8 mouse cellular contexts compared by ENCODE assay signal in the genomic region with DNA sequence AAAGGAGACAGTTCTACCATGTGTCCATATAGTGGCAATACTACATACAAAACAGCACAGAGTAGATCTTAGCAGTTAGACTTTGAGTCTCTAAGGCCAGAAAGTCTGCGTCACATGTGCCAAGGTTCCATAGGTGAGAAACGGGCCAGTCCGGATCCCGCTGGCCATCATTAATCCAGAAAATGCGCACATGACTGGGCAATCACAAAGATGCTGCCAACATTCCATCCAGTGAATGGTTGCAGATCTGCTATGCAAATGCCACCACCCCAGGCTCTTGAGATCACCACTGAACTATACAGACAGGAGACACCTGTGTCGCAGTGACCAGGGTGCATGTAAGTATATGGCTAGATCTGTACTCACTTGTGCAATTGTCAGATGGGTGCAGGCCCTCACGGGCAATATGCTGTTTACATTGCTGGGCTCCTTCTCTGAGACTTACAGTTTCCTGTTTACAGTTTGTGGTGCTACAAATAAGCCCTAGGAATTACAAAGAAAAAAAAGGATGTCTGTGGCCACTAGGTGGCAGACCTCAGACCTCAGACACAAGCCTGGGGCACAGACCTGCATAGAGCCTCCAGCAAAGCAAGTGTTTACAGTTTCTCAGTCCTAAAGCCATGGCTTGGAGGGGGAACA. TPM values are rescaled to one million over a fixed set of nuclear protein-coding genes. Genes with fewer than 3 reads are reported as not detected.
DNase-seq lines count a peak whose midpoint lies in the region; ATAC-seq and TF ChIP-seq lines count a peak whose summit lies in the region.

No protein-coding gene starts in this region.

- intact Hi-C loops in heart, postnatal 14 days (cut with DNase I) = no loop called here

- H3K4me3 ChIP-seq in layer of hippocampus, adult 2 months = no peak overlapping the region
- H3K4me3 ChIP-seq in small intestine, adult 2 months (ENCODE audit: low read depth, low read length) = no peak overlapping the region

- TF ChIP-seq CTCF in layer of hippocampus, adult 2 months (conservative IDR thresholded peaks at IDR 0.05) = peak; percentile 92
- peak; percentile 71; the same call in 1 of the 2 replicates for TF ChIP-seq CTCF in small intestine, adult 2 months (IDR thresholded peaks at IDR 0.05; ENCODE audit: extremely low read depth, insufficient read length, insufficient replicate concordance, low read depth, low read length)

- H3K36me3 ChIP-seq in small intestine, adult 2 months (ENCODE audit: control insufficient read depth, insufficient read depth, low read length) = no peaks in the 10 kb centered on the region

- H3K27me3 ChIP-seq in small intestine, adult 2 months (ENCODE audit: control insufficient read depth, insufficient read depth, low read length) = no peaks in the 10 kb centered on the region

- H3K4me1 ChIP-seq in small intestine, adult 2 months (ENCODE audit: control insufficient read depth, insufficient read depth, insufficient read length, low read length) = peaks cover 8% of the 10 kb centered on the region; the same call in 1 of the 2 replicates

- ATAC-seq in megakaryocyte progenitor cell, adult 5-6 weeks (replicated peaks; ENCODE audit: poor library complexity) = peak; percentile 72

- peak overlapping the region; percentile 96 for H3K27ac ChIP-seq in layer of hippocampus, adult 2 months
- H3K27ac ChIP-seq in small intestine, adult 2 months (ENCODE audit: insufficient read depth, low read depth, low read length) = no peak overlapping the region

- no peak for TF ChIP-seq POLR2A in small intestine, adult 2 months (IDR thresholded peaks at IDR 0.05; ENCODE audit: low read depth, low read length)

- peak; percentile 79 for DNase-seq in layer of hippocampus, adult 11-12 months (ENCODE audit: low spot score)
- no peak for DNase-seq in layer of hippocampus, adult 9-10 months (ENCODE audit: low spot score)
- peak; percentile 80 for DNase-seq in ZHBTc4 (ENCODE audit: low read depth, low spot score)
- DNase-seq in embryo, embryonic 10.5 days (ENCODE audit: low spot score) = peak; percentile 79
- DNase-seq in heart, postnatal 14 days = peak; percentile 57 to 73
- DNase-seq in layer of hippocampus, adult 2 months (ENCODE audit: low spot score in 2 of 2) = peak in 1 of 2 experiments; percentile 66

- 81% methylated on average over 7 of the region's 7 CpGs for WGBS in small intestine, adult 2 months

RNA-seq across cellular contexts. Expression of gene Gm20696, which starts 4.0 kb away (rescaled TPM):
- 1 to 10 TPM; 2.3 to 3.2 TPM for total RNA-seq in heart, postnatal 14 days (2021)
- total RNA-seq in layer of hippocampus, adult 2 months (2021) = 1 to 10 TPM; 6.2 to 7.3 TPM
- 5.9 and 11.8 TPM in 2 replicates for total RNA-seq in megakaryocyte progenitor cell, adult 5-6 weeks (2015)
- 2.7 and 3.5 TPM in 2 replicates for total RNA-seq in megakaryocyte progenitor cell, adult 5-6 weeks (2017)
- polyA plus RNA-seq in small intestine, adult 2 months (2012; rRNA removed) = 0.18 and 0.57 TPM in 2 replicates

RNA-seq across cellular contexts. Expression of gene Eif4e3, which starts 4.0 kb away (rescaled TPM):
- total RNA-seq in heart, postnatal 14 days (2021) = 10 to 100 TPM; 32.5 to 34.2 TPM
- total RNA-seq in layer of hippocampus, adult 2 months (2021) = 10 to 100 TPM; 19.9 to 24.5 TPM
- 19.4 and 23.6 TPM in 2 replicates for total RNA-seq in megakaryocyte progenitor cell, adult 5-6 weeks (2015)
- total RNA-seq in megakaryocyte progenitor cell, adult 5-6 weeks (2017) = 19.8 and 20.8 TPM in 2 replicates
- 2.1 and 2.6 TPM in 2 replicates for polyA plus RNA-seq in small intestine, adult 2 months (2012; rRNA removed)

RNA-seq across cellular contexts. Expression of gene Gpr27, which starts 21.9 kb away (rescaled TPM):
- 1 to 10 TPM; 2.8 to 3.4 TPM for total RNA-seq in heart, postnatal 14 days (2021)
- 10 to 100 TPM; 54.8 to 58.1 TPM for total RNA-seq in layer of hippocampus, adult 2 months (2021)
- 0.10 TPM in 1 of 2 replicates, not detected in the other for total RNA-seq in megakaryocyte progenitor cell, adult 5-6 weeks (2015)
- not detected in 2 replicates for total RNA-seq in megakaryocyte progenitor cell, adult 5-6 weeks (2017)
- polyA plus RNA-seq in small intestine, adult 2 months (2012; rRNA removed) = 2.9 and 3.1 TPM in 2 replicates

RNA-seq across cellular contexts. Expression of gene Prok2, which starts 55.6 kb away (rescaled TPM):
- not detected for total RNA-seq in heart, postnatal 14 days (2021)
- under 1 TPM; 0.49 to 0.69 TPM for total RNA-seq in layer of hippocampus, adult 2 months (2021)
- total RNA-seq in megakaryocyte progenitor cell, adult 5-6 weeks (2015) = 1.9 TPM in 1 of 2 replicates, not detected in the other
- not detected in 2 replicates for total RNA-seq in megakaryocyte progenitor cell, adult 5-6 weeks (2017)
- polyA plus RNA-seq in small intestine, adult 2 months (2012; rRNA removed) = not detected in 2 replicates

Comparison
In these comparisons a context has a peak if more than half of its experiments do, and no peak if none do; other contexts are left out.
1. RNA of gene Gpr27, which starts 21.9 kb away (total RNA-seq): 54.8 to 58.1 TPM in layer of hippocampus, adult 2 months; 2.8 to 3.4 TPM in heart, postnatal 14 days and 0.10 TPM in megakaryocyte progenitor cell, adult 5-6 weeks; every median in the first group is over 10 times any median in the second.